Mouse (Mus musculus) midbrain, embryonic 15.5 days (tissue): Measurements from ENCODE around the gene Pth2. TPM values are rescaled to one million over a fixed set of nuclear protein-coding genes. Genes with fewer than 3 reads are reported as not detected.

ENCODE experiments used
- ATAC-seq: fragments of 200-750 bp; cut with Nextera tagmentation; replicated peaks from 2 replicates; pipeline ENCODE4 v1.8.0; 2017; ENCODE audit warnings: moderate TSS enrichment
- H3K27ac ChIP-seq: fragments of 300-500 bp; sonication (generic); 2 replicates; pipeline ENCODE4 v1.5.1; 2015; ENCODE audit warnings: mild to moderate bottlenecking, inconsistent platforms
- H3K27me3 ChIP-seq: fragments of 300-500 bp; sonication (generic); replicated peaks from 2 replicates; pipeline ENCODE4 v1.6.1; 2015; ENCODE audit warnings: inconsistent platforms
- H3K36me3 ChIP-seq: fragments of 300-500 bp; sonication (generic); replicated peaks from 2 replicates; pipeline ENCODE4 v1.6.1; 2015; ENCODE audit warnings: inconsistent platforms
- H3K4me1 ChIP-seq: fragments of 300-500 bp; sonication (generic); 2 replicates; pipeline ENCODE4 v1.6.1; 2015; ENCODE audit warnings: inconsistent platforms
- H3K4me2 ChIP-seq: fragments of 300-500 bp; sonication (generic); 2 replicates; pipeline ENCODE4 v1.6.1; 2015; ENCODE audit warnings: inconsistent platforms, mild to moderate bottlenecking, moderate library complexity
- H3K4me3 ChIP-seq: fragments of 300-500 bp; sonication (generic); 2 replicates; pipeline ENCODE4 v1.5.1; 2015; ENCODE audit warnings: mild to moderate bottlenecking, inconsistent platforms
- H3K9ac ChIP-seq: fragments of 300-500 bp; sonication (generic); 2 replicates; pipeline ENCODE4 v1.6.1; 2015; ENCODE audit warnings: mild to moderate bottlenecking, inconsistent platforms
- H3K9me3 ChIP-seq: fragments of 300-500 bp; sonication (generic); 2 replicates; pipeline ENCODE4 v1.6.1; 2016; ENCODE audit warnings: inconsistent platforms
- WGBS: fragments of 180-500 bp; shearing (Covaris S2); methylation state at CpG from one replicate; pipeline ENCODE4 v1.1.7; 2015; ENCODE audit warnings: mixed read lengths; 5-methylcytosine and 5-hydroxymethylcytosine counted together
- polyA plus RNA-seq: library from polyadenylated mRNA; unstranded; fragments of >200 nt; fragmentation: Nextera tagmentation; extraction: Ambion mirVana; gene quantifications from 2 replicates; pipeline ENCODE4 v1.2.1, GENCODE M21; 2015

Gene Pth2
- polyA plus RNA-seq, 1 experiment from 2014 or later: 0.93 TPM

DNA sequence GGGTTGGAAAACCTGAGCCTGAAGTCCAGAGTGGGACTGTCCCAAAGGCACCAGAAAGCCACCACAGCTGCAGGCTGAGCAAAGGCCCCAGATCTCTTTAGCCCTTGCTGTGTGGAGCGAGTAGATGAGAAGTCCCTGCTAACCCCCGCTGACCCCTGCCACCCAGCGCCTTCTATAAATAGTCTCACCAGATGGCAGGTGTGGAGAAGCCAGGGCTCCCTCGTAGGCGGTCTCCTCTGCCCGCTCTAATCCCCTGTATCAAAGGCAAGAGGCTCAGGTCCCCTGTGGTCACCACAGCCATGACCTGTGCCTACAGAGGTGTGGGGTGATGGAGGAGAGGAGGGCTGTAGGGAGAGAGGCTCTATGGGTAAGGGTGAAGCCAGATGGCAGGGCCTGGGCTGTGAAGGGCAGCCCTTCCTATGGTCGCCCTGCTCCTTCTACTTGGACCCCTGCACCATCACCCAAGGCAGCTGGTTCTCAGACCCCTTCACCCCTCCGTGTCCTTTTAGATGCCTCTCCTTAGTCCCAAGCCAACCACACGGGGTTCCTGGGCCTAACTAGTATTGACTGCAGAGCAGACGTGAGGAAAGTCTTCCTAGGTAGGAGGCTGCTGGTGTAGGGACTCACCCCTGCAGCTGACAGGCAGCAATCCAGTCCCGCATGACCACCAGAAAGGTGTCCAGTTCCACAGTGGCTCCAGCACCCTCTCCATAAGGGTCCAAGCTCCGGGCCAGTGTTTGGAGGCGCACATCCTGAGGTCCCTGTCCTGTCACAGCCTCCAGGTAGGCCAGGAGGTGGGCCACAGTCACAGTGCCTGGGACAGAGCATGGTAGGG, 14.8 kb downstream of the Pth2 start:
- no peak overlapping the region for H3K4me3 ChIP-seq
- H3K9ac ChIP-seq: no peak overlapping the region
- no peak for ATAC-seq
- no peak overlapping the region for H3K27ac ChIP-seq
- no peaks in the 10 kb centered on the region; the same call in 1 of the 2 replicates for H3K27me3 ChIP-seq
- no peak overlapping the region for H3K4me2 ChIP-seq
- peaks cover 11% of the 10 kb centered on the region; the same call in 1 of the 2 replicates for H3K4me1 ChIP-seq
- no peaks in the 10 kb centered on the region for H3K9me3 ChIP-seq
- no peaks in the 10 kb centered on the region for H3K36me3 ChIP-seq
- 61% methylated on average over 13 of the region's 13 CpGs for WGBS

- Histone ChIP-seq H3K9ac (no peak overlapping the region), H3K36me3 (no peaks in the 10 kb centered on the region), H3K27me3 (no peaks in the 10 kb centered on the region; the same call in 1 of the 2 replicates), H3K9me3 (no peaks in the 10 kb centered on the region), H3K4me3 (no peak overlapping the region), H3K4me1 (peaks cover 11% of the 10 kb centered on the region; the same call in 1 of the 2 replicates), H3K27ac (no peak overlapping the region), H3K4me2 (no peak overlapping the region)
- 82% methylated on average over 4 of the region's 4 CpGs for WGBS
- no peak for ATAC-seq
Measured at GRCm38 (mm10) chr7:45196176-45196535, 15.4 kb downstream of the Pth2 start.

GRCm38 (mm10) chr7:45196994-45197393, 16.2 kb downstream of the Pth2 start:
- H3K4me1 ChIP-seq: peaks cover 11% of the 10 kb centered on the region; the same call in 1 of the 2 replicates
- no peaks in the 10 kb centered on the region for H3K9me3 ChIP-seq
- H3K27ac ChIP-seq: no peak overlapping the region
- H3K9ac ChIP-seq: no peak overlapping the region
- H3K4me3 ChIP-seq: no peak overlapping the region
- no peak for ATAC-seq
- WGBS: 71% methylated on average over 5 of the region's 5 CpGs
- H3K36me3 ChIP-seq: no peaks in the 10 kb centered on the region
- no peaks in the 10 kb centered on the region for H3K27me3 ChIP-seq
- H3K4me2 ChIP-seq: no peak overlapping the region

GRCm38 (mm10) chr7:45198435-45198834, 17.6 kb downstream of the Pth2 start:
- H3K4me2 ChIP-seq: no peak overlapping the region
- no peak overlapping the region for H3K27ac ChIP-seq
- 11% methylated on average over 5 of the region's 5 CpGs for WGBS
- peaks cover 11% of the 10 kb centered on the region; the same call in 1 of the 2 replicates for H3K4me1 ChIP-seq
- peak overlapping the region; percentile 15; the same call in 1 of the 2 replicates for H3K9ac ChIP-seq
- no peaks in the 10 kb centered on the region for H3K36me3 ChIP-seq
- H3K4me3 ChIP-seq: no peak overlapping the region
- ATAC-seq: peak; percentile 52
- H3K27me3 ChIP-seq: 0 out of 2 replicates have a peak, but pooled peaks cover 4% of the 10 kb centered on the region
- H3K9me3 ChIP-seq: no peaks in the 10 kb centered on the region

DNA sequence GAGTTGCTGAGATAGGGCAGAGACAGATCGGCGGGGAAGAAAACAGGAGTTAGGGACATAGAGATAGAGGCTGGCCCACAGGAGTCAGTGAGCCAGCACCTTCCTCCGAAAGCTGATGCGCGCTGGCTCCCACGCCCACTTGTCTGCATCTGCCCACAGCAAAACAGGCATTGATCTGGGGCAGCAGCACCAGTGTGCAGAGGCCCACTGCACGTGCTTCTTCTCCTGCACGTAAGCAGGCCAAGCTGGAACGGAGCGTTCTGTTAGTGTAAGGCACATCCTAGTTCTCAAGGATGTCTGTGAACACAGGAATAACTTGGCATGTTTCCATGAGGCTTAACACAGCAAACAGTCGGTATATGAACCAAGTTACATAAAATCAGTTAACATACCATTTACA, 18.2 kb downstream of the Pth2 start:
- Histone ChIP-seq H3K27me3 (0 out of 2 replicates have a peak, but pooled peaks cover 6% of the 10 kb centered on the region), H3K27ac (no peak overlapping the region), H3K4me3 (no peak overlapping the region), H3K36me3 (no peaks in the 10 kb centered on the region), H3K9ac (no peak overlapping the region), H3K9me3 (no peaks in the 10 kb centered on the region), H3K4me2 (no peak overlapping the region), H3K4me1 (peaks cover 11% of the 10 kb centered on the region)
- 82% methylated on average over 11 of the region's 11 CpGs for WGBS
- ATAC-seq: no peak

GRCm38 (mm10) chr7:45202654-45203053, 21.9 kb downstream of the Pth2 start:
- Histone ChIP-seq H3K36me3 (no peaks in the 10 kb centered on the region), H3K27ac (no peak overlapping the region), H3K27me3 (0 out of 2 replicates have a peak, but pooled peaks cover 6% of the 10 kb centered on the region), H3K4me3 (no peak overlapping the region), H3K4me2 (no peak overlapping the region), H3K9ac (no peak overlapping the region), H3K4me1 (peaks cover 15% of the 10 kb centered on the region), H3K9me3 (no peaks in the 10 kb centered on the region)
- ATAC-seq: no peak
- WGBS: 67% methylated on average over 10 of the region's 10 CpGs

- no peaks in the 10 kb centered on the region for H3K9me3 ChIP-seq
- WGBS: 8% methylated on average over 44 of the region's 44 CpGs
- H3K4me1 ChIP-seq: peaks cover 5% of the 10 kb centered on the region; the same call in 1 of the 2 replicates
- H3K36me3 ChIP-seq: no peaks in the 10 kb centered on the region
- H3K27me3 ChIP-seq: 0 out of 2 replicates have a peak, but pooled peaks cover 6% of the 10 kb centered on the region
- H3K9ac ChIP-seq: peak within 1 kb of the TSS; percentile 60
- H3K27ac ChIP-seq: peak within 1 kb of the TSS; percentile 87
- peak; percentile 98 for ATAC-seq
- H3K4me2 ChIP-seq: peak within 1 kb of the TSS; percentile 64
- H3K4me3 ChIP-seq: peak within 1 kb of the TSS; percentile 49
Measured at GRCm38 (mm10) chr7:45204380-45205143, 23.8 kb downstream of the Pth2 start, which contains the start of gene Ccdc155. TSS of gene Ccdc155 (minus strand) at chr7:45204892.

- H3K4me1 ChIP-seq: peaks cover 5% of the 10 kb centered on the region; the same call in 1 of the 2 replicates
- H3K27me3 ChIP-seq: peaks cover 27% of the 10 kb centered on the region
- H3K36me3 ChIP-seq: no peaks in the 10 kb centered on the region
- 82% methylated on average over 6 of the region's 6 CpGs for WGBS
- H3K4me2 ChIP-seq: no peak overlapping the region
- H3K9ac ChIP-seq: no peak overlapping the region
- ATAC-seq: no peak
- H3K4me3 ChIP-seq: no peak overlapping the region
- no peaks in the 10 kb centered on the region for H3K9me3 ChIP-seq
- no peak overlapping the region for H3K27ac ChIP-seq
Measured at GRCm38 (mm10) chr7:45208260-45208659, 27.5 kb downstream of the Pth2 start.

DNA sequence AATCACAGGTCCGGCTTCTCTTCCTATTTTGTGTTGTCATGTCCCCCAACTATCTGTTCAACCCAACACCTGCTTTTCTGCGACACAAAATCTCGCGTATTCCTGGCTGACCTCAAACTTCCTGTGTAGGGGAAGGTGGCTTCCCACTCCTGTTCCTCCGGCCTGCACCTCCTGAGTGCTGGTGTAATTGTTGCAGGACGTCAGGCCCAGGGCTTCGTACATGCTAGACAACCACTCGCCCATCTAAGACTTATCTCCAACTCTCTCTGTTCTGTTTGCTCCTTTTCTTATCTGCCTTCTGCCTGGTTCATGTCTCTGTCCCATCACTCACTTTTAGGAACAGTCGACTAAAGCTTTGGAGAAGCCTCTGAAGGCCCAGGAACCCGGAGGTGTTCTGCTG, 30.3 kb downstream of the Pth2 start:
- Histone ChIP-seq H3K27ac (no peak overlapping the region), H3K9ac (no peak overlapping the region), H3K4me1 (peaks cover 8% of the 10 kb centered on the region), H3K27me3 (peaks cover 23% of the 10 kb centered on the region), H3K4me2 (no peak overlapping the region), H3K4me3 (no peak overlapping the region), H3K9me3 (no peaks in the 10 kb centered on the region), H3K36me3 (no peaks in the 10 kb centered on the region)
- no peak for ATAC-seq
- 78% methylated on average over 10 of the region's 10 CpGs for WGBS

GRCm38 (mm10) chr7:45211851-45212251, 31.1 kb downstream of the Pth2 start, which contains the start of gene Dkkl1:
TSS of gene Dkkl1 (minus strand) at chr7:45212147.
- H3K4me3 ChIP-seq: 0 out of 2 replicates have a peak within 1 kb of the TSS, but pooled peaks have one; percentile 3
- WGBS: 8% methylated on average over 17 of the region's 17 CpGs
- no peak for ATAC-seq

GRCm38 (mm10) chr7:45212356-45212755, 31.6 kb downstream of the Pth2 start:
- H3K4me2 ChIP-seq: no peak overlapping the region
- H3K4me3 ChIP-seq: no peak overlapping the region
- H3K27ac ChIP-seq: no peak overlapping the region
- peaks cover 18% of the 10 kb centered on the region for H3K4me1 ChIP-seq
- ATAC-seq: no peak
- no peaks in the 10 kb centered on the region for H3K36me3 ChIP-seq
- no peak overlapping the region for H3K9ac ChIP-seq
- WGBS: 75% methylated on average over 7 of the region's 7 CpGs
- H3K27me3 ChIP-seq: peaks cover 23% of the 10 kb centered on the region
- H3K9me3 ChIP-seq: no peaks in the 10 kb centered on the region

More at GRCm38 (mm10) chr7:45211851-45212251, 31.1 kb downstream of the Pth2 start, which contains the start of gene Dkkl1:
- Histone ChIP-seq H3K27me3 (peaks cover 23% of the 10 kb centered on the region), H3K4me1 (peaks cover 14% of the 10 kb centered on the region), H3K27ac (no peak within 1 kb of the TSS), H3K4me2 (peak within 1 kb of the TSS; percentile 18; the same call in 1 of the 2 replicates), H3K9me3 (no peaks in the 10 kb centered on the region), H3K9ac (no peak within 1 kb of the TSS), H3K36me3 (no peaks in the 10 kb centered on the region)

DNA sequence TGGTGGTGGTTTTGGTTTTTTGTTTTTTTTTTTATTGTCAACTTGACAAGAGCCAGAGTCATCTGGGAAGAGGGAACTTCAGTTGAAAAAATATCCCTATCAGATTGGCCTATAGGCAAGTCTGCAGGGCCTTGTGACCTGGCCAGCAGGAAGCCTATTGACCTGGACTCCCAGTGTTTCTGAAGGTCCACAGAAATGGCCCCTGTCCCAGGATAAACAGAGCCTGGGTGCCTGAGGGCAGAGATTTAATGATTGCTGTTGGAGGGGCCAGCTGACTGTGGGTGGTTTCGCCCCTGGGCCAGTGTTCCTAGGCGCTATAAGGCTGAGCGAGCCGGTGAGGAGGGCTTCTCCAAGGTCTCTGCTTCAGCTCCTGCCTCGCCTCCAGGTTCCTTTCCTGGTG, 32.9 kb downstream of the Pth2 start:
- no peaks in the 10 kb centered on the region for H3K36me3 ChIP-seq

More for the DNA sequence above, 32.9 kb downstream of the Pth2 start:
- WGBS: 71% methylated on average over 5 of the region's 5 CpGs
- Histone ChIP-seq H3K9ac (no peak overlapping the region), H3K27ac (no peak overlapping the region), H3K27me3 (peaks cover 23% of the 10 kb centered on the region), H3K4me3 (no peak overlapping the region), H3K4me2 (no peak overlapping the region), H3K4me1 (peaks cover 19% of the 10 kb centered on the region), H3K9me3 (no peaks in the 10 kb centered on the region)
- no peak for ATAC-seq
